9 mouse cellular contexts compared by ENCODE assay signal in the genomic region with DNA sequence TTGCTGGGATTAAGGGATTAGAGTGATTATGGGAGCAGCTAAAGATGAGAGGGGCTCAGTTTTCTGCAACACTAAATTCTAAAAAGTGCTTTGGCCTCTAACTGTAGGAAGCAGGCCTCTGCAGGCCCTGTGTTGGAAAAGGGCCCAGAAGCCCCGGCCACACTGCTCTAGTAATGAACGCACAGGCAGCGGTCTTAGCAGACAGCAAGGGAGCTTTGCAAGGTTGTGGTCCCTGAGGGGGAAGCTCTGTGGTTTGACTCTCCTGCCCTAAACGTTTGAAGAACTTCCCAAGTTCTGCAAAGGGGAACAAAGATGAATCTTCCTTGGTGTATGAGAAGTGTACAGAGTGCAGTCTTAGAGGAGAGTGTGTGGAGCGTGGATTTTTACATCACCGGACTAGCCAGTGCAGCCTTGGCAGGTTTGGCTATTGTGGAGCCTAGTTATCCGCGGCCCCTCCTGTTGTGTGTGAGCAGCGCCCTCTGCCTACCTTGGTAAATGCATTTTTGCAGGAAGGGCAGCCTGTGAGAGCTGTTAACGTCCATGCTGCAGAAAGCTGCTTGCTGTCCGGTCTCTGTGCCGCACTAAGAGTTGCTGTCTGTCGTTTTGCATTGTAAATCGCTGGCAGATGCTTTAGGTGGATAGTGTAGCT. TPM values are rescaled to one million over a fixed set of nuclear protein-coding genes. Genes with fewer than 3 reads are reported as not detected.
A peak's percentile ranks its signal among the peaks of the same experiment; 100 is the strongest.
DNase-seq lines count a peak whose midpoint lies in the region; ATAC-seq lines count a peak whose summit lies in the region.
"Not testable (repeated sequence)": the region's sequence is repeated elsewhere in the genome, so short reads cannot be mapped to it uniquely, and the experiment has no call there.
"Had no signal": no experiment of that assay in that cellular context is flagged by ENCODE, and none has a peak within 500 bp of the region (broad histone marks: within the 10 kb centered on the region; RNA-seq: fewer than 3 reads in every experiment).

No protein-coding gene starts in this region.

- not testable (repeated sequence) for H3K27ac ChIP-seq in hindbrain, embryonic 16.5 days (ENCODE audit: low read depth, low read length); liver, embryonic 15.5 days (replicated peaks)

- not testable (repeated sequence) for H3K4me1 ChIP-seq in hindbrain, embryonic 16.5 days (ENCODE audit: control insufficient read depth, insufficient read depth, low read depth, low read length); liver, embryonic 15.5 days (replicated peaks)

- ATAC-seq in hindbrain, embryonic 16.5 days = peak; percentile 96
- ATAC-seq in liver, embryonic 15.5 days (ENCODE audit: insufficient read depth) = not testable (repeated sequence)

- peak overlapping the region; percentile 49 for H3K4me2 ChIP-seq in hindbrain, embryonic 16.5 days (ENCODE audit: low read length)
- peak overlapping the region; percentile 20 for H3K4me2 ChIP-seq in liver, embryonic 15.5 days

- H3K4me3 ChIP-seq in hindbrain, embryonic 16.5 days (ENCODE audit: low read length) = peak overlapping the region; percentile 3; the same call in 1 of the 2 replicates
- not testable (repeated sequence) for H3K4me3 ChIP-seq in liver, embryonic 15.5 days (replicated peaks)

- H3K9me3 ChIP-seq in hindbrain, embryonic 16.5 days (ENCODE audit: control insufficient read depth, low read length); liver, embryonic 15.5 days (replicated peaks): not testable (repeated sequence)

- DNase-seq in adrenal gland, postnatal 14 days = peak; percentile 48
- DNase-seq in embryo, embryonic 9.5 days (ENCODE audit: extremely low spot score) = peak; percentile 57
- DNase-seq in gastrocnemius, postnatal 10 days = peak; percentile 12
- DNase-seq in layer of hippocampus, adult 9-11 months = peak; percentile 21
- DNase-seq in neural tube, embryonic 10.5 days (ENCODE audit: extremely low spot score, low spot score) = peak; percentile 46
- peak; percentile 9 for DNase-seq in telencephalon, adult 2 months (ENCODE audit: low read depth, low spot score)

- H3K9ac ChIP-seq in hindbrain, embryonic 16.5 days (ENCODE audit: low read depth, low read length) = 0 out of 2 replicates have a peak overlapping the region, but pooled peaks have one; percentile 31
- not testable (repeated sequence) for H3K9ac ChIP-seq in liver, embryonic 15.5 days

- WGBS in hindbrain, embryonic 16.5 days = 10% methylated on average over 14 of the region's 14 CpGs
- WGBS in liver, embryonic 15.5 days (ENCODE audit: insufficient replicate concordance) = 9% methylated on average over 14 of the region's 14 CpGs

- H3K27me3 ChIP-seq in hindbrain, embryonic 16.5 days (replicated peaks; ENCODE audit: control insufficient read depth, insufficient read depth, low read length); liver, embryonic 15.5 days: not testable (repeated sequence)

- not testable (repeated sequence) for H3K36me3 ChIP-seq in hindbrain, embryonic 16.5 days (ENCODE audit: control insufficient read depth, insufficient read depth, low read length); liver, embryonic 15.5 days (replicated peaks)

RNA-seq across cellular contexts. Expression of a gene that starts 4.5 kb away (rescaled TPM):
- 0.26 TPM in 1 of 2 replicates, not detected in the other for total RNA-seq in adrenal gland, postnatal 14 days (2021)
- not detected for total RNA-seq in gastrocnemius, postnatal 10 days (2021)
- polyA plus RNA-seq in hindbrain, embryonic 16.5 days (2015; fragmentation: Nextera tagmentation; extraction: Ambion mirVana) = not detected in 2 replicates
- 0.41 and 0.69 TPM in 2 replicates for polyA plus RNA-seq in liver, embryonic 15.5 days (2015; fragmentation: Nextera tagmentation; extraction: Ambion mirVana)
- total RNA-seq: gastrocnemius, postnatal 36 days had no signal

RNA-seq across cellular contexts. Expression of a gene that starts 28.8 kb away (rescaled TPM):
- total RNA-seq in adrenal gland, postnatal 14 days (2021) = not detected in 2 replicates
- not detected for total RNA-seq in gastrocnemius, postnatal 10 days (2021)
- polyA plus RNA-seq in hindbrain, embryonic 16.5 days (2015; fragmentation: Nextera tagmentation; extraction: Ambion mirVana) = not detected in 2 replicates
- polyA plus RNA-seq in liver, embryonic 15.5 days (2015; fragmentation: Nextera tagmentation; extraction: Ambion mirVana) = not detected in 2 replicates
- total RNA-seq: gastrocnemius, postnatal 36 days had no signal

RNA-seq across cellular contexts. Expression of a gene that starts 33.4 kb away (rescaled TPM):
- total RNA-seq in adrenal gland, postnatal 14 days (2021) = not detected in 2 replicates
- total RNA-seq in gastrocnemius, postnatal 10 days (2021) = not detected
- polyA plus RNA-seq in hindbrain, embryonic 16.5 days (2015; fragmentation: Nextera tagmentation; extraction: Ambion mirVana) = not detected in 2 replicates
- polyA plus RNA-seq in liver, embryonic 15.5 days (2015; fragmentation: Nextera tagmentation; extraction: Ambion mirVana) = not detected in 2 replicates
- total RNA-seq: gastrocnemius, postnatal 36 days had no signal
